8 mouse cellular contexts compared by ENCODE assay signal in genomic region chr7:83654938-83655630, GRCm38 (mm10). TPM values are rescaled to one million over a fixed set of nuclear protein-coding genes. Genes with fewer than 3 reads are reported as not detected.
DNase-seq lines count a peak whose midpoint lies in the region; ATAC-seq lines count a peak whose summit lies in the region.

No protein-coding gene starts in this region.

- peak overlapping the region; percentile 68 for H3K4me3 ChIP-seq in brown adipose tissue, adult 24 weeks (ENCODE audit: insufficient read depth, low read depth, low read length)

- intact Hi-C loops in left cerebral cortex, postnatal 25 days (cut with DNase I), result no loop called here

- DNase-seq in CD4-positive helper T cell, adult 2 months (ENCODE audit: low read depth, low spot score), result peak; percentile 92
- DNase-seq in kidney, postnatal 10 days, result peak; percentile 64
- DNase-seq in thymus, postnatal 4 days, result peak; percentile 83
- DNase-seq in right cerebral cortex, postnatal 4 days, result no peak
- DNase-seq in layer of hippocampus, postnatal 14 days (ENCODE audit: low spot score in 2 of 2), result no peak
- DNase-seq in left cerebral cortex, postnatal 25 days (ENCODE audit: low spot score in 2 of 2), result no peak

- peak overlapping the region; percentile 94 for H3K27ac ChIP-seq in brown adipose tissue, adult 24 weeks (replicated peaks; ENCODE audit: low read depth, low read length)

- peak; percentile 50 for ATAC-seq in megakaryocyte, adult 5-6 weeks (ENCODE audit: poor library complexity, severe bottlenecking)

- peaks cover 30% of the 10 kb centered on the region for H3K4me1 ChIP-seq in brown adipose tissue, adult 24 weeks (ENCODE audit: control insufficient read depth, insufficient read depth, insufficient read length, low read length)

RNA-seq across cellular contexts. Expression of gene Stard5, which starts 23.3 kb away (rescaled TPM):
- 19.6 and 23.4 TPM in 2 replicates for polyA plus RNA-seq in brown adipose tissue, adult 24 weeks (2012; ENCODE audit: insufficient read depth, insufficient read length, missing spikeins)
- 14.5 and 16.4 TPM in 2 replicates for total RNA-seq in megakaryocyte, adult 5-6 weeks (2015)
- 15.0 and 17.3 TPM in 2 replicates for total RNA-seq in megakaryocyte, adult 5-6 weeks (2017)
- 10 to 100 TPM; 17.6 to 18.5 TPM for total RNA-seq in layer of hippocampus, postnatal 14 days (2021)
- total RNA-seq in left cerebral cortex, postnatal 25 days (2021), result 1 to 10 TPM; 6.5 to 9.6 TPM

Comparison
In these comparisons a context has a peak if more than half of its experiments do, and no peak if none do; other contexts are left out.
1. DNase-seq: peak in CD4-positive helper T cell, adult 2 months (single experiment), kidney, postnatal 10 days (single experiment) and thymus, postnatal 4 days (single experiment); none in right cerebral cortex, postnatal 4 days (single experiment), layer of hippocampus, postnatal 14 days (0 of 2) and left cerebral cortex, postnatal 25 days (0 of 2).